22 mouse cellular contexts compared by ENCODE assay signal in the genomic region with DNA sequence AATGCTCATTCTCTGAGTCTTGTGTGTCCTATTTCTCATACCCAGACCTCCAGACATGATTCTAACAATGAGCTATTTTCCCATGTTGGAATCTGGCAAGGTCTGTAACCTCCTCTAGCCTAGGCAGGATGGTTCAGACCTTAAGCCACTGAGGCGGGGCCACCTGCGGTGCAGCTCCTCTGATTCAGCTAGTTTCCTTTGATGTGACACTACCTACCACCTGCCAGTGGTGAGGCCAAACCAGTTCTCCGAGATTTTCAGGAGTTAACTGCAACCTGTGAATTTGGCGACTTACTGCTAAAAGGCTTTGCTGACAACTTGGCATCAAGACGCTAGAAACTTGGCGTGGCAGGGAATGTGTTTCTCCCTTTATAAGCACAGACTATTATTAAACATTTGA.
DNase-seq lines count a peak whose midpoint lies in the region; ATAC-seq lines count a peak whose summit lies in the region.
"Had no signal": no experiment of that assay in that cellular context is flagged by ENCODE, and none has a peak within 500 bp of the region (broad histone marks: within the 10 kb centered on the region; RNA-seq: fewer than 3 reads in every experiment).

No protein-coding gene starts in this region.

- no peak for ATAC-seq in embryonic facial prominence, embryonic 11.5 days (replicated peaks; ENCODE audit: insufficient number of reproducible peaks, low FRiP score, low TSS enrichment, low read depth)
- ATAC-seq in intestine, embryonic 16.5 days = peak; percentile 86
- no peak for ATAC-seq in monocyte, adult 5-6 weeks (replicated peaks; ENCODE audit: insufficient number of reproducible peaks, low FRiP score, low TSS enrichment, poor library complexity, severe bottlenecking)
- ATAC-seq: forebrain, embryonic 16.5 days; lung, postnatal 0 days had no signal

- no peaks in the 10 kb centered on the region for H3K4me1 ChIP-seq in embryonic facial prominence, embryonic 11.5 days (ENCODE audit: control insufficient read depth, insufficient read depth, low read length)
- no peaks in the 10 kb centered on the region for H3K4me1 ChIP-seq in intestine, embryonic 16.5 days (ENCODE audit: control insufficient read depth, insufficient read depth, low read length)
- H3K4me1 ChIP-seq: limb, embryonic 12.5 days had no signal

- 57% methylated on average over 6 of the region's 6 CpGs for WGBS in embryonic facial prominence, embryonic 11.5 days
- 54% methylated on average over 6 of the region's 6 CpGs for WGBS in intestine, embryonic 16.5 days

- no peak overlapping the region for H3K4me2 ChIP-seq in embryonic facial prominence, embryonic 11.5 days (ENCODE audit: low read depth, low read length)
- H3K4me2 ChIP-seq in intestine, embryonic 16.5 days (ENCODE audit: low read depth, low read length) = no peak overlapping the region
- H3K4me2 ChIP-seq: hindbrain, embryonic 14.5 days; limb, embryonic 12.5 days had no signal

- no peak overlapping the region for H3K27ac ChIP-seq in embryonic facial prominence, embryonic 11.5 days (replicated peaks; ENCODE audit: low read depth, low read length)
- H3K27ac ChIP-seq in intestine, embryonic 16.5 days (ENCODE audit: low read length) = 0 out of 2 replicates have a peak overlapping the region, but pooled peaks have one; percentile 37
- H3K27ac ChIP-seq: hindbrain, embryonic 14.5 days; layer of hippocampus, adult 2 months; limb, embryonic 12.5 days; liver, embryonic 14.5 days had no signal

- DNase-seq in ZHBTc4 (ENCODE audit: low read depth, low spot score) = peak; percentile 28
- peak; percentile 42 for DNase-seq in embryonic facial prominence, embryonic 11.5 days (ENCODE audit: low spot score)
- peak; percentile 60 for DNase-seq in yolk sac, embryonic 10.5 days (ENCODE audit: low spot score)
- DNase-seq in adrenal gland, adult (ENCODE audit: inconsistent age in 2 of 2, low spot score in 1 of 2) = no peak
- no peak for DNase-seq in urinary bladder, postnatal 25 days (ENCODE audit: low spot score)
- DNase-seq: adrenal gland, adult 8-10 months; cerebellum, adult 11 months; cerebellum, postnatal 36 days; kidney, adult 11 months; kidney, postnatal 10 days; midbrain, embryonic 14.5 days; right cerebral cortex, adult 18-20 months; spleen, adult 18-20 months had no signal

- H3K36me3 ChIP-seq in embryonic facial prominence, embryonic 11.5 days (replicated peaks; ENCODE audit: control insufficient read depth, insufficient read depth, low read depth, low read length) = no peaks in the 10 kb centered on the region
- H3K36me3 ChIP-seq in intestine, embryonic 16.5 days (ENCODE audit: control insufficient read depth, insufficient read depth, low read length) = no peaks in the 10 kb centered on the region
- H3K36me3 ChIP-seq: limb, embryonic 12.5 days had no signal

- H3K27me3 ChIP-seq in embryonic facial prominence, embryonic 11.5 days (ENCODE audit: control insufficient read depth, insufficient read depth, low read length) = no peaks in the 10 kb centered on the region
- H3K27me3 ChIP-seq in intestine, embryonic 16.5 days (replicated peaks; ENCODE audit: control insufficient read depth, insufficient read depth, low read length) = no peaks in the 10 kb centered on the region
- H3K27me3 ChIP-seq: limb, embryonic 12.5 days had no signal

- no peak overlapping the region for H3K4me3 ChIP-seq in embryonic facial prominence, embryonic 11.5 days (ENCODE audit: low read depth, low read length)
- no peak overlapping the region for H3K4me3 ChIP-seq in intestine, embryonic 16.5 days (ENCODE audit: low read length)
- H3K4me3 ChIP-seq: erythroblast, embryonic 14.5 days; layer of hippocampus, adult 2 months; limb, embryonic 12.5 days had no signal

- no peaks in the 10 kb centered on the region for H3K9me3 ChIP-seq in embryonic facial prominence, embryonic 11.5 days (replicated peaks; ENCODE audit: control insufficient read depth, low read length)
- H3K9me3 ChIP-seq in intestine, embryonic 16.5 days (ENCODE audit: control insufficient read depth, low read length) = 0 out of 2 replicates have a peak, but pooled peaks cover 4% of the 10 kb centered on the region
- H3K9me3 ChIP-seq: limb, embryonic 12.5 days had no signal

- H3K9ac ChIP-seq in embryonic facial prominence, embryonic 11.5 days (replicated peaks; ENCODE audit: low read length) = no peak overlapping the region
- H3K9ac ChIP-seq in intestine, embryonic 16.5 days (ENCODE audit: low read depth, low read length) = no peak overlapping the region
- H3K9ac ChIP-seq: hindbrain, embryonic 14.5 days; limb, embryonic 12.5 days; liver, embryonic 14.5 days had no signal

Comparison
In these comparisons a context has a peak if more than half of its experiments do, and no peak if none do; other contexts are left out.
1. DNase-seq: peak in ZHBTc4 (single experiment), embryonic facial prominence, embryonic 11.5 days (single experiment) and yolk sac, embryonic 10.5 days (single experiment); none in adrenal gland, adult (0 of 2) and urinary bladder, postnatal 25 days (single experiment).